Mouse (Mus musculus): Measurements from ENCODE around the gene Mgll. TPM values are rescaled to one million over a fixed set of nuclear protein-coding genes. Genes with fewer than 3 reads are reported as not detected.

The Mgll gene
- polyA plus RNA-seq, 1 experiment from 2014 or later = 13.6 TPM

- H3K4me1 ChIP-seq = no peaks in the 10 kb centered on the region
- H3K27ac ChIP-seq = no peak overlapping the region
- H3K36me3 ChIP-seq = no peaks in the 10 kb centered on the region
- H3K9me3 ChIP-seq = no peaks in the 10 kb centered on the region
- H3K4me2 ChIP-seq (replicated peaks) = no peak overlapping the region
- ATAC-seq (ENCODE audit: low FRiP score, low read depth) = no peak
- H3K27me3 ChIP-seq = no peaks in the 10 kb centered on the region
- 81% methylated on average over 5 of the region's 5 CpGs for WGBS
- H3K9ac ChIP-seq = no peak overlapping the region
- no peak overlapping the region for H3K4me3 ChIP-seq
Observed at GRCm38 (mm10) chr6:88703731-88704130, 20.5 kb upstream of the Mgll start.

GRCm38 (mm10) chr6:88708401-88709278 is 15.6 kb upstream of the Mgll start:
- Histone ChIP-seq H3K4me2 (replicated peaks) (no peak overlapping the region), H3K36me3 (no peaks in the 10 kb centered on the region), H3K9ac (no peak overlapping the region), H3K9me3 (no peaks in the 10 kb centered on the region), H3K27me3 (no peaks in the 10 kb centered on the region), H3K4me1 (no peaks in the 10 kb centered on the region), H3K4me3 (no peak overlapping the region), H3K27ac (no peak overlapping the region)
- WGBS = 72% methylated on average over 8 of the region's 8 CpGs
- ATAC-seq (ENCODE audit: low FRiP score, low read depth) = no peak

DNA sequence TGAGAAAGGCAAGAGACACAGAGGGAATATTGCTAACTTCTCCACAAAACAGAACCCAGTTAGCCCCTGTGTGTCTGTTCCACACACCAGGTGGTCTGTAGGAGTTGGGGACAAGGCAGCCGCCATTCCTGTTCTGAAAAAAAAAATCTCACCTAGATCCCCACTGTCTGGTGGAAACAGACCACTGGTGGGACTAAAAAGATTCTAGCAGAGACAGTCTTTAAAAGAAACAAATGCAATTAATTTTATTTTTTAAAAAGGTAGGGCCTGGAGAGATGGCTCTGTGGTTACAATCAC is 15.0 kb upstream of the Mgll start:
- no peak overlapping the region for H3K9ac ChIP-seq
- no peak overlapping the region for H3K27ac ChIP-seq
- H3K4me1 ChIP-seq = no peaks in the 10 kb centered on the region
- no peak for ATAC-seq (ENCODE audit: low FRiP score, low read depth)
- H3K9me3 ChIP-seq = no peaks in the 10 kb centered on the region
- H3K36me3 ChIP-seq = no peaks in the 10 kb centered on the region
- H3K4me2 ChIP-seq (replicated peaks) = no peak overlapping the region
- H3K27me3 ChIP-seq = no peaks in the 10 kb centered on the region
- no peak overlapping the region for H3K4me3 ChIP-seq
- 76% methylated on average over 1 of the region's 1 CpGs for WGBS

DNA sequence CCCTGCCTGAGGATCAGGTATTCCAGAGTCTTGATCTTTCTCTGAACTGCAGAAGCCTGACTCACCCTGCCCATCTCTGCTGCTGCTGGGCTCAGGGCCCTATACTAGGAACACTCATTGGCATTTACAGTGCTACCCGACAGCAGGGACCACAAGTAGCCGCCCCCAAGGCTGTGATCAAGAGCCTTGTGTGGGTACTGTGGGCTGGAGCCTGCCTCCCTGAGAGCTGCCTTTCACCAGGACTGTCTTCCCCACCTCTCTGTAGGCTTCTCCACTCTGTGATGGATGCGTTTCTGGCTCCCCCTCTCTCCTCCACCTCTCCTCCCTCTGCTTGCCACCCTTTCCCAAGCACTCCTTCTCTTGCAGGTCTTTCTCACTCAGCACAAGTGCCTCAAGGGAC is 12.9 kb upstream of the Mgll start:
- H3K27ac ChIP-seq = no peak overlapping the region
- WGBS = 71% methylated on average over 3 of the region's 3 CpGs
- no peak for ATAC-seq (ENCODE audit: low FRiP score, low read depth)

DNA sequence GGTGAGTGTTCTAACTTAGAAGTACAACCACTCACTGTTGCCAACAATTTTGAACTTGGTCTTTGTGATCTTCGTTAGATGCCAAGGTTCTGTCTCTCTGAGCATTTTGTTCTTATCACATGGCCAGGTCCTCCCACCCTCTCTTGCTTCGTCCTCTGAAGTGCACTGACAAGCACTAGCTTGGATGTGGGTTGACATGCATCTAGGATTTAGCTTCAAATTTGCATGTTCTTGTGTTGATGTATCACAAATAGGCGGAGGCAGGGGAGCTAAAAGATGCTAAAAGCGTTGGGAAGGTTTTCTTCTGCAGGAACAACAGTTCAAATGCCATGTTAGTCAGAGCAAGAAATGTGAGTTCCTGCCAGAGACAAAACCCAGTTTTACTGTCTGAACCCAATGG is 12.1 kb upstream of the Mgll start:
- no peak overlapping the region for H3K27ac ChIP-seq
- H3K4me3 ChIP-seq = no peak overlapping the region
- ATAC-seq (ENCODE audit: low FRiP score, low read depth) = no peak
- no peak overlapping the region for H3K4me2 ChIP-seq (replicated peaks)
- H3K36me3 ChIP-seq = no peaks in the 10 kb centered on the region
- no peaks in the 10 kb centered on the region for H3K27me3 ChIP-seq
- no peaks in the 10 kb centered on the region for H3K4me1 ChIP-seq
- 86% methylated on average over 4 of the region's 4 CpGs for WGBS
- no peak overlapping the region for H3K9ac ChIP-seq
- H3K9me3 ChIP-seq = no peaks in the 10 kb centered on the region

More for the DNA sequence above, 12.9 kb upstream of the Mgll start:
- Histone ChIP-seq H3K9ac (no peak overlapping the region), H3K27me3 (no peaks in the 10 kb centered on the region), H3K4me3 (no peak overlapping the region), H3K4me2 (replicated peaks) (no peak overlapping the region), H3K9me3 (no peaks in the 10 kb centered on the region), H3K4me1 (no peaks in the 10 kb centered on the region), H3K36me3 (no peaks in the 10 kb centered on the region)

DNA sequence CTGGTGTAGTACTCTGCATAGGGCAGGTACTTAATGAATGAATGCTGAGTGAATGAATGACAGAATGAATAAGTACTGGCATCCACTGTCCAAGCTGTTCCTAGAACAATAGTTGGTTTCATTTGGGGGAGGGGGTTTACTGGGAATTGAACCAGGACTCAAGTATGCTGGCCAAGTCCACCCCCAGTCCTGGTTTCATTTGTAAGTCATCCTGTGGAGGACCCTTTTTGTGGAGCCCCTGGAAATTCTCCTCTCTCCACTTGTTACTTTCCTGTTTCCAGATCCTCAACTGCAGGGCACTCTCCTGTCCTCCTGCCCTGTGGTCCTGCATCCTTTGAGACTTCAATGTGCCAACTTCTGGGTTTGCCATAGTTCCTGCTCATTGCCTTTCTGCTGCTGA is 10.9 kb upstream of the Mgll start:
- Histone ChIP-seq H3K4me1 (no peaks in the 10 kb centered on the region), H3K27me3 (no peaks in the 10 kb centered on the region), H3K4me2 (replicated peaks) (no peak overlapping the region), H3K36me3 (no peaks in the 10 kb centered on the region), H3K4me3 (no peak overlapping the region), H3K9ac (no peak overlapping the region), H3K27ac (no peak overlapping the region), H3K9me3 (no peaks in the 10 kb centered on the region)
- no peak for ATAC-seq (ENCODE audit: low FRiP score, low read depth)

DNA sequence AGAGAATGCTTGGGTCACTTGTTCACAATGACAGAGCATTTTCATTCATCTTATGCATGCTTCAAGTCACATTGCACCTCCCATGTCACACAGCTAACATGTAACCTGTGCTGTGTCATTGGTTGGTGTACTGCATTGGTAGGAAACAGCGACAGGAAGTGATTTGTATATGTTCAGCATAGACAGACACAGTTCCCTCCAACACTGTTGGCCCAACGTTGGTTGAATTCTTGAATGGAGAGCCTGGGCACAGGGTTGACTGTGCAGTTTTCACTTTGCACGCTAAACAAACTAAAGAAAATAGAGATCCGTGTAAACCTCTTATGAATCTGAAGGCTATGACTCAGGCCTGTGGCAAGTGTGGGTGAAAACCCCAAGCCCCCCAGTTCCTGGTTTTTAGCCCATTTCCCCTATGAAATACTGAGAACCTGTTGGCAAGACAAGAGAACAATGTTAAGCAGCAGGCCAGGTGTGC is 10.0 kb upstream of the Mgll start:
- Histone ChIP-seq H3K9me3 (no peaks in the 10 kb centered on the region), H3K27ac (no peak overlapping the region), H3K4me1 (no peaks in the 10 kb centered on the region), H3K27me3 (no peaks in the 10 kb centered on the region), H3K9ac (no peak overlapping the region), H3K4me3 (no peak overlapping the region), H3K4me2 (replicated peaks) (no peak overlapping the region), H3K36me3 (no peaks in the 10 kb centered on the region)
- ATAC-seq (ENCODE audit: low FRiP score, low read depth) = no peak
- WGBS = 83% methylated on average over 4 of the region's 4 CpGs

DNA sequence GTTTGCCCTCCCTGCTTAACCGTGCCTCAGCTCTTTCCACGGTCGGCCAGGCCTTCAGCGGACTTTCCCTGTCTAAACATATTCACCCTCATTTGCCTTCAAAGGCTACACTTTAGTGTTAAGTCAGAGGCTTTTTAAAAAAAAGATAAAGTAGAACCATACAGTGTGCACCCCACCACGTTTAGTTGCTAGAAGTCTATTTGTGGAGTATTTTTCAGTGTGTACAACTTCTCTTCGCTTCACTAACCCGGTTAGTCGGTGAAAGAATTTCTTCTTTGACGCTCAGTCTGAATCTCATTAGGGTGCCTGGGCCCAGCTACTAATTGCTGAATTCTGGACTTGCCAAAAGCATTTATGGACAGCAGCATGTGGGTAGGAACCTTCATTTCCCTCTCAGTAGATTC is 8.8 kb upstream of the Mgll start:
- Histone ChIP-seq H3K27me3 (no peaks in the 10 kb centered on the region), H3K27ac (no peak overlapping the region), H3K36me3 (no peaks in the 10 kb centered on the region), H3K9ac (no peak overlapping the region), H3K4me1 (no peaks in the 10 kb centered on the region), H3K9me3 (no peaks in the 10 kb centered on the region), H3K4me2 (replicated peaks) (no peak overlapping the region), H3K4me3 (no peak overlapping the region)
- 58% methylated on average over 9 of the region's 9 CpGs for WGBS
- no peak for ATAC-seq (ENCODE audit: low FRiP score, low read depth)

GRCm38 (mm10) chr6:88715966-88716365 is 8.2 kb upstream of the Mgll start:
- no peaks in the 10 kb centered on the region for H3K36me3 ChIP-seq
- H3K27me3 ChIP-seq = no peaks in the 10 kb centered on the region
- 56% methylated on average over 5 of the region's 5 CpGs for WGBS
- H3K27ac ChIP-seq = no peak overlapping the region
- no peak overlapping the region for H3K9ac ChIP-seq
- no peak overlapping the region for H3K4me3 ChIP-seq
- no peaks in the 10 kb centered on the region for H3K4me1 ChIP-seq
- ATAC-seq (ENCODE audit: low FRiP score, low read depth) = no peak
- no peak overlapping the region for H3K4me2 ChIP-seq (replicated peaks)
- H3K9me3 ChIP-seq = no peaks in the 10 kb centered on the region

GRCm38 (mm10) chr6:88717143-88718032 is 6.8 kb upstream of the Mgll start:
- Histone ChIP-seq H3K36me3 (no peaks in the 10 kb centered on the region), H3K4me3 (no peak overlapping the region), H3K9ac (no peak overlapping the region), H3K4me2 (replicated peaks) (no peak overlapping the region), H3K27me3 (no peaks in the 10 kb centered on the region; the same call in 1 of the 2 replicates), H3K27ac (no peak overlapping the region), H3K9me3 (no peaks in the 10 kb centered on the region), H3K4me1 (no peaks in the 10 kb centered on the region)
- ATAC-seq (ENCODE audit: low FRiP score, low read depth) = no peak
- 78% methylated on average over 6 of the region's 6 CpGs for WGBS

DNA sequence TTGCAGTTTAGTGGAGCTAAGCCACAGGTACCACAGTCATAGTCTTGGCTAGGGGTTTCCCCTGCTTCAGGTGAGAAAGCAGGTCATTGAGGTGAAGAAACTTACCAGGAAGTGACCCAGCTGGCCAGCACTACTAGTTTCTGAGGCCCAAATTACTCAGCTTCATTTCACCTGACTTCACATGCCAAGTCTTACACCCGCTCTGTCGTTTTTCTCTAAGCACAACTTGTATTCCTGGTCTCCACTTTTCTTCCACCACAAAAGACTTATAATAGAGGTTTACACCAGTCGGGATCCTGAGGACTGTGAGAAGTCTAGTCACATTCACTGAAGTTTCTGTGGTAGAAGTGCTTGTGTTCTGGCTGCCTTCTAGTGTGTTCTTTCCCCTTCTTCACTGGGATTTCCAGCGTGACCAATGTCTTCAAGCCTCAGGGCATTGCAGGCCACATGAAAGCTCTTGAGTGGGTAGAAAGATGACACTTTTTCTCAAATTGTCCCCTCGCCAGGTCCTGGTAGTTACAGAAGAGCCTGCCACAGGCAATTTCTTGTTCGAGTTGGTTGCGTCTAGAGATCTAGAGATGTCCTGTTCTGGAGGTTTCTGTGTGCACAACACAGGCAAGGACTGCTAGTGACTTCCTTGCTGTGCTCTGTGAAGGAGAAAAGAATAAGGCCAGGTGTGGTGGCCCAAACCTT is 6.0 kb upstream of the Mgll start:
- no peak overlapping the region for H3K27ac ChIP-seq
- ATAC-seq (ENCODE audit: low FRiP score, low read depth) = no peak
- H3K36me3 ChIP-seq = no peaks in the 10 kb centered on the region
- H3K9ac ChIP-seq = no peak overlapping the region
- H3K9me3 ChIP-seq = no peaks in the 10 kb centered on the region
- H3K4me3 ChIP-seq = no peak overlapping the region
- 83% methylated on average over 7 of the region's 7 CpGs for WGBS
- peaks cover 7% of the 10 kb centered on the region for H3K27me3 ChIP-seq
- H3K4me1 ChIP-seq = no peaks in the 10 kb centered on the region
- no peak overlapping the region for H3K4me2 ChIP-seq (replicated peaks)

DNA sequence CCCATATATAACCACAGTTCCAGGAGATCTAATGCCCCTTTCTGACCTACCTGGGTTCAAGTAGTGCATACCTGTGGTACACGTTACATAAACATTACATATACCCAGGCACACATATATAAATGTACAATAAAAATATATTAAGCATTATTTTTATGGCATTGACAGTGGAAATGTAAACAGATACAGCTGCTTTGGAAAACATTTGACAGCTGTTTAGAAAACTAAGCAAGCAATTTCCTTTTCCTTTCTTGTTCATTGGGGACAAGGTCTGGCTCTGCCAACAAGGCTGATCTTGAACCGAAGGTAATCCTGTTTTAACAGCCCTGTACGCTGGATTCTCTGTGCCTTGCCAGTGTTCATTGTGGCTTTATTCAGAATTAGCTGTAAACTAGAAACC is 3.2 kb upstream of the Mgll start:
- no peak overlapping the region for H3K27ac ChIP-seq
- H3K36me3 ChIP-seq = no peaks in the 10 kb centered on the region
- H3K4me3 ChIP-seq = no peak overlapping the region
- no peak overlapping the region for H3K9ac ChIP-seq
- H3K9me3 ChIP-seq = no peaks in the 10 kb centered on the region
- ATAC-seq (ENCODE audit: low FRiP score, low read depth) = no peak
- peaks cover 20% of the 10 kb centered on the region for H3K27me3 ChIP-seq
- no peak overlapping the region for H3K4me2 ChIP-seq (replicated peaks)
- WGBS = 49% methylated on average over 3 of the region's 3 CpGs
- H3K4me1 ChIP-seq = peaks cover 11% of the 10 kb centered on the region; the same call in 1 of the 2 replicates
